Mouse (Mus musculus) cerebellum, postnatal 4 days (tissue): Measurements from ENCODE around the gene Stox2.

ENCODE experiments used
- DNase-seq, 2 experiments: peaks; one replicate each; pipeline ENCODE4 v3.0.0; 2022; ENCODE audit warnings: low spot score in 2 of 2, mixed read lengths in 1 of 2

Gene Stox2

DNA sequence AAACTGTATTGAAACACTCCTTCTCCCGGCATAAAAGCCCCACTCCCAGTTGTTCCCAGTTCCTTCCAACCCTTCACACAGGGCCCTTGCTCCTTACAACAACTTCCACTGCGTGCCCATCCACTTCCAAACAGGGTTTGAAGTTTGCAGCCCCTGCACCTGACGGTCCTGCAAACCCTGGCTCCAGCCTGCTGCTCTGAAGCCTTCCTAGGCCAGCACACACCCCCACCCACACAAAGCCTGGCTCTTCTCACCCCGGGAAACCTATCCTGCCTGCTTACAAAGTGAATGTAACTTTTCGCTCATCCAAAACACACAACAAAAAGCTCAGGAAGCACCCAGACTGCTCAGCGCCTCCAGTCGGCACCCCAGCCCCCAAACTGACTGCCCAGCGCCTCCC is 37.1 kb downstream of the Stox2 start:
- DNase-seq = no peak

DNA sequence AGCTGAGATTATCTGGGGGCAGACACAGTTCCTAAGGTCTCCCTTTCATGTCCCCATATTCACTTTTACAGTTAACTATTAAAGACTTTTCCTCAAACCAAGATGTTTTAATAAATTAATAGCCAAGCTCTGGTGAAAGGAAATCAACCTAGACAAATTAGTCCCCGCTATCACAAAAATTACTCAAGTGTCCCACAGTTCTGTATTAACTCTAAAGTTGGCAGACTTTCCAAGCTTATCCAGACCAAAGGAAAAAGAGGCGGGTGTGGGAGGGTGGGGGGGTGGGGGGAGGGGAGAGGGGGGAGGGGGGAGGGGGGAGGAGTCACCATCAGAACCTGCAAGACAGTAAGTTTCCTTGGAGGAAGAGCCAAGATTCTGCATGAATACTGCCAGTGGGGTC is 41.3 kb downstream of the Stox2 start:
- DNase-seq = no peak

DNA sequence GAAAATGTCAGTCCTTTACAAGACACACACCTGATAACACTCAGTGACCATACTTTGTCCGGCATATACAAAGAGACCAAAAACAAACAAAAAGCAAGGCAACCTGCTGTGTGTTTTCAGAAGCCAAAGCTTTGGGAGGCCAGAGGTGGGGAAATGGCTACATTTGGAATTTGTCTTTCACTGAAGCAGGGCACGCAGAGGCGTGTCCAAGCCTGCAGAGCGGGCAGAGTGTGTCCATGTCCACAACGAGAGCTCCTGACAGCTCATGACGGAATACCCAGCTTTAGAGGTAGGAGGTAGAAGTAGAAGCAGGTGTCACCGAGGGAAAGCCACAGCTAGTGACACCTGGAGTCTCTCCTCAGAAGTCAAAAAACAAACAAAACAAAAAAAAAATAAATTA is 53.2 kb downstream of the Stox2 start:
- DNase-seq = no peak

DNA sequence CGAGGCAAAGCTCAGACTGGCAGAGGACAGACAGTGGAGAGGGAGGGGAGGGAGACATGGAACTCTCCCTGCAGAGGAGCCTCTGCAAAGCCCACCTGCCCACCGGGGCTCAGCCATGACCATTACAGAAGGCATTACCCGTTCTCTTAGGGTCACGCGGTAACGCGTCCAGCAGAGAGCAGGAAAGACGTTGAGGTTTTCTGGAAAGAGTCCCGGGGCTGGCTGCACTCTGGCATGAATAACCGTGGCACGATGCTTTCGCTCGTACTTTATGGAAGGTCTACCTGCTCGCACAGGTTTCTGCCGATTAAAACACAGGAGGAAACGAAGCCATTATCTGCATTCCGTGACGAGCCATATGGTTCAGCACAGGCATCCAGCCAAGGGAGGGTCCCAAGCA is 53.9 kb downstream of the Stox2 start:
- no peak for DNase-seq

DNA sequence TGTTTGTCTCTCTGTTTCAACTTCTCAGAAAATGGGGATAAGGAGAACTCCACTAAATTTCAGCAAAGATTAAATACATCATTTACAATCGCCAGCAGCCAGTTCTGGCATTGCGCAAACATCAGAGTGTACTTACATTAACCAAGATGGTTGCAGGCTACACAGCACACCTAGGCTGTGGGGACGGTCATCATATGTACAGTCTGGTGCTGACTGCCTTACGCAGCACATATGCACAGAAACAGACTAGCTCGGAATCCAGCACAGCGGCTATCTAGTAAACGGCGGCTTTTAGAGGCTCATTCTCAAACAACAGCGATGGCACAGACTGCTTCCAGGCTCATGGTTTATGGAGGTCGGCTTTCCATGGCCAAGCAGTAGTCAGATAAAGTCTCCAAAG is 54.3 kb downstream of the Stox2 start:
- DNase-seq = no peak

DNA sequence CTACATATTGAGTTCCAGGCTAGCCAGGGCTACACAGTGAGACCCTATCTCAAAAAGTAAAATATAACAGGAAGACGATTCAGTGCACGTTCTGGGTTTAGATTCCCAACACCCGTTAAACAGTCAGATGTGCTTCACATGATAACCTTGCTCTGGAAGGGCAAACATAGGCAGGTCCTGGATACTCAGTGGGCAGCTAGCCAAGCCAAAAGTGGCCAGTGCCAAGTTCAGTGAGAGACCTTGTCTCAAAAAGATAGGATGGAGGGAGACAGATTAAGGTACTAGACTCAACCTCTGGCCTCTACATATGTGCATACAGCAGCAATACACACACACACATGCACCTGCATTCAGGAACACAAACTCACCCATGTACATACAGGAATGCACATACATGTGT is 56.7 kb downstream of the Stox2 start:
- no peak for DNase-seq

DNA sequence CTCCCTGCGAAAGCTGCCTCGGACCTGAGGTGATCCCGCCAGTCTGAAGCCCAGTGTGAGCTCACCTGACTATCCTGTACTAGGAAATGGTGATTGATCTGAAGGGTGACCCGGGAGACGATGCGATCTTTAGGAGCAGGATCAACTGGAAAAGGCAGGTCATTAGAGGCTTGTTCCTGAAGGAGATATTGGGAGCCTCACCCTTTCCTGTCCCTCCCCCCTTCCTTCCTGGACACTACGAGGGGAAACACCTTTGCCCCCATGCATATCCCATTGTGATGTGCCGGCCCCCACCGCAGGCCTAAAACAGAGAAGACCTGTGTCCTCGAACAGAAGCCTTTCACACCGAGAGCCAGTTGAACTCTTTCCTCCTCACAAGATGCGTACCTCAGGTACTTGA is 58.0 kb downstream of the Stox2 start:
- DNase-seq = no peak

DNA sequence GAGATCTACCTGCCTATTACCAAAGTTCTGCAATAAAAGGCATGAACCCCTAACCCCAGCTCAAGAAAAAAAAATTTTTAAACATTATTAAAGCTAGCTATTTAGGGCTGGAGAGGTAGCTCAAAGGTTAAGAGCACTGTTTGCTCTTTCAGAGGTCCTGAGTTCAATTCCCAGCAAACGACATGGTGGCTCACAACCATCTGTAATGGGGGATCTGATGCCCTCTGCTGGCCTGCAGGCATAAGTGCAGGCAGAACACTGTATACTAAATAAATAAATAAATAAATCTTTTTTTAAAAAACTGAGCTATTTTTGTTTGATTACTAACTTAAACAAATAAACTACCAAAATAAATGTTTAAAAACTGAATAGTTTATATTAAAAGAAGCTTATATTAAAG is 60.4 kb downstream of the Stox2 start:
- DNase-seq = no peak

DNA sequence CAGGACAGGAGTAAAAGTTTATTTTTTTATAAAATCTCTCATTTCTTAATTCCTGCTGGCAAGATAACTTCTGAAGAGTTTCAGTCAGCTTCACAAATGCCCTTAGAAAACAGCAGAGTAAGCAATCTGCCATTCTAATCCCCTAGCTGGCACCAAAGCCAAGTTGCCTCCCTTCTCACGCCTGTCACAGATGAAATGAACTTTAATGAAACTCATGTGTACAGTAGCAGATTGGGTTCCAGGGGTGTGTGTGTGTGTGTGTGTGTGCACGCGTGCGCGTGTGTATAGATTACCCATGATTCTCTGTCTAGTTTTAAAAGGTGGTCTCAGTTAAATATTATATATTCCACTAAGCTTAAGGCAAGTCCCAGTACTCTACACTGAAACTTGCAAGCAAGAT is 62.0 kb downstream of the Stox2 start:
- DNase-seq = no peak

DNA sequence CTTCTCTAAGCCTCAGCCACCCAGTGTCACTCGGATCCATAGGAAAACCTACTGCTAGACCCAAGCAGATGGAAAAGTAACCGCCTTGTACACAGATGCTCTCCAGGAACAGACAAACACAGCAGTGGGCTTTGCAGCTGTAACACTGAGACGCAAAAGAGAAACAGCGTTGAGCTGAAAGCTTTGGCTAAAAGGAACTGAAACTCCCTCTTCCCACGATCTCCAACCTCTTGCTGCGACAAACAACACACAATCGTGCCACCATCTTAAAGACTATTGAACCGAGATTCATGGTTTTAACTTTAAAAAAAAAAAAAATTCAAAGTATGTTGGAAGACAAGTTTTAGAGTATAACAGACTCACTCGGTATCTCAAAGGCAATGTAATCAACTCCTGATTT is 62.5 kb downstream of the Stox2 start:
- DNase-seq = no peak

DNA sequence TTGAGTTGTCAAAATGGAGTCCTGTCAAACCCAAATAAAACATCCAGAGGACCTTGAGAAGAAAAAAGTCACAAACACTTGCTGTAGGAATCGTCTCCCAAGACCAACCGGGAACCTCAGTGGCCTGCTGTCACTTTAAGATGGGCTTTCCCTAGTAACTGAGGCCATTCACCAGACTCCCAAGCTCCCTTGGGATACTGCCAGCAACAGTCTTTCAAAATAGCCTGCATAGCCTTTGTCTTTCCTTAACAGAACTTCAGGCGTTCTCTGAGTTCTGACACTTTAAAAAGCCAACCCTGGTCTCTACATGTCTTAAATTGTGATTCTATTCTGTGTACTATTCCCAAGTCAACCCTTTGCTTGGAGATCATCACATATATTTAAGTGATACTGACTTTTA is 64.9 kb downstream of the Stox2 start:
- no peak for DNase-seq

DNA sequence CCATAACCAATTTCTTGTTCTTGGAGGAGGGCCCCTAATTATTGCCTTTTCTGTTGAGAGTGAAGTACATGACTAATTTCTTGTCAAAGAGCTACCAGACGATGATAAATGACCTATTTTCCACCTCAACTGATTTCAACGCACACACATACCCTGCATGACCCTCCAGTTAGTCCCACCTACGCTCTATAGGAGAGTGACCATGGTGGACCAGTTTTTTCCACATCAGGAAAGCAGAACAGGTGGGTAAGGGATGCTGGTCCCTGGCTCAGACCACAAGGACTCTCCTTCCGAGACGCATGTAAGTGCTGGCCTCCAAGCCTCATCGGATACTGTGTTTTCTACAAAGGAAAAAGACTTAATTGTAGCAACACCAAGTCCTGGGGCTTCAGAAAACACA is 65.4 kb downstream of the Stox2 start:
- DNase-seq = no peak

DNA sequence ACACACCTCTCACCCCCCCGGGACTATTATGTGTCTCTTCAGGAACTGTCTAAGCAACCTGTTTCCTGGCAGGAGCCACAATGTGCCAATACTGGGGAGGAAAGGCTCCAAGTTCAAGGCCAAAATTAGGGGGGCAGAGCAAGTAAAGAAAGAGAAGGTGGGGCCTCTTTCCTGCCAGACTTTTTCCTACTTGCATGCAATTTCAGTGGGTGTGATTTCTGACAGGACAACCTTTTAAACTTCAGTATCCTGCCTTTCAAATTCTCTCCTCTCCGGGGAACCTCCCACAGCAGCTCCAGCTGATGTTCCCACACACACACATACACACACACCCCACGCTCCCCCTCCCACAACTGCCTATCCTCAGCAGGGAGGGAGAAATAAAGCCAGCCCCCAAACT is 66.1 kb downstream of the Stox2 start:
- DNase-seq = no peak

DNA sequence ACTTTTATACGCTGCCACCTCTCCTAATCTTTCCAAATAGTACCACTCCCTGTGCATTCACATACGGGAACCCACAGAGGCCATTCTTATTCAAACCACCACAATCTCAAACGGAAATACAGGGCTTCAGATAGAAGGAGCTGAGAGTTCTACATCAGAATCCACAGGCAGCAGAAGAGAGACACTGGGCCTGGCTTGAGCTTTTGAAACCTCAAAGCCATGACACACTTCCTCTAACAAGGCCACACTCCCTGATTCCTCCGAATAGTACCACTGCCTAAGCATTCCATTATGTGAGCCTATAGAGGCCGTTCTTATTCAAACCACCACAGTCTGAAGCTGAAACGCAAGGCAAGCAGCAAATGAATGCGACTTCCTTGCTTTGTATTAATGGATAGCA is 69.5 kb downstream of the Stox2 start:
- no peak for DNase-seq

DNA sequence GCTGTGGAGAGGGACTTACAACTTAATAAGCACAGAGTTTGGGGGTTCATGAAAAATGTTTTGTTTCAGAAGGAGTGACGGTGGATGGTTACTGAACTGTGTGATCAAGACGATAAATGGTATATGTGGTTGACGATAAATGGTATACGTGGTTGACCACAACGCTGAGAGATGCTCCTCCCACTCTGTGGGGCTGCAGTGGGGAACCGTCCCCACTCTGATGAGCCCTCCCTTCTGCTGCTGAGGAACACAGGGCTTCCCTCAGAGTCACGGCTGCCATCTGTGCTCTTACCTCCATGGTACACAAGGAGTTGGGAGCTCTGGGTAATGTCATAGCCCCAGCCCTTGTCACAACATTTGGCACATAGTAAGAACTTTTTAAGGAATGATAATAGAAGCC is 72.4 kb downstream of the Stox2 start:
- DNase-seq = no peak

DNA sequence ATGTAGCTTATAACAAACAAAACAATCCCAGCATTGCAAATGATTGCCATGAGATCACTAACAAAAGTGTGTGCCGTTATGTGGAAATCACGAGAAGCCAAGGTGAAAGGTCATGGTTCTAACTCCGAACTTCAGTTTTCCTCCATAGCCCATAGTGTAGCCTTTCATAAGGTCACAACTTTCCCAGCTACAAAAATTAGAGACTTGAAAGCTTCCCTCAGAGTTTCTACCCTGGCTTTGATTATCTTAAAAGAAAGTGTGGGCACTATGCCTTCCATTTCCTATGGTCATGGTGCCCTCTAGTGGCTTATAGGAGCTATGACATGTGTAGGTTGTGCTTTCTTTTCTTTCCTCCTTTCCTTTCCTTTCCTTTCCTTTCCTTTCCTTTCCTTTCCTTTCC is 74.6 kb downstream of the Stox2 start:
- no peak for DNase-seq

DNA sequence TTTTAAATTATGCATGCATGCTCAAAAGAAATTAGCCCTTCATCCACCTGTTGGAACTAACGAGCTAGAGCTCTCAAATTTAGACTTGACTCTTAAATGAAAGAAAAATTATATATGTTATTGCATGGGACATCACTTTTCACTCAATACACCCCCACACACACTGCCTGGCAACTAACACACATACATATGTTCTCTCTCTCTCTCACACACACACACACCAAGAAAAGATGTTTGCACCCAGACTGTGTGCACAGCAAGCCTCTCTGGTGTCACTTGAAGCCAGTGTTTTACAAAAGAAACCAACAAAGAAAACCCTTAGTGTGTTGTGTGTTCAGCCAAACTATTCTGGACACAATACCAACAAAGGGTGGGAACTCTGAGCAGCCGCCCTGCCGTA is 75.1 kb downstream of the Stox2 start:
- DNase-seq = no peak

DNA sequence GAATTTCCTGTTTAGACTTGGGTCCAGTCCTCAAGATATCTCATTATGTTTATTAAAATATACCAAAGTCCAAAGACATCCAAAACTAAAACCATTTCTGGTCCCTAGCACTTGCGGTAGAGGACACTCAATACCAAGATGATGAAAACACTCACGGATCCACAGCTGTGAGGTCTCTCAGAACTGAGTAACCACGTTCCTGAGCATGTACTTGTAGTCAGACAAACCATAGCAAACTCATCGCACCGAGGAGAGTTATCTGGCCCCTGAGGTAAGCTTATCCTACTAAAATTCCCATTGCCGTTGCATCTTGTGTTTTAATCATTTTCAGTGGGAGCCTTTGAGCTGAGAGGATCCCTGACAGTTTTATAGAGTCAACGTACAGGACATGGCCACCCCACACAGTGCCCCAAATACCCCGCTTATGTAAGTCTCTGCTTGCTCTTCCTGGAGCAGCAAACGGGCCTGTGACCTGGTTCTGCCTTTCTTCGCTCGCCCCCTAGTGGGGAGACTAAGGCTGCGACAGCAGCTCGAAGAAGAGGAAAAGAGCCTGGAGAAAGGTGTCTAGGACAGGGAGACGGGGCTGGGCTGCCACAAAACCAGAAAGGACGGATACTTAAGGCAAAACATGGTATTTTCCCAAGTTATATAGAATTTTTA is 75.6 kb downstream of the Stox2 start:
- peak; percentile 76 to 84 for DNase-seq

DNA sequence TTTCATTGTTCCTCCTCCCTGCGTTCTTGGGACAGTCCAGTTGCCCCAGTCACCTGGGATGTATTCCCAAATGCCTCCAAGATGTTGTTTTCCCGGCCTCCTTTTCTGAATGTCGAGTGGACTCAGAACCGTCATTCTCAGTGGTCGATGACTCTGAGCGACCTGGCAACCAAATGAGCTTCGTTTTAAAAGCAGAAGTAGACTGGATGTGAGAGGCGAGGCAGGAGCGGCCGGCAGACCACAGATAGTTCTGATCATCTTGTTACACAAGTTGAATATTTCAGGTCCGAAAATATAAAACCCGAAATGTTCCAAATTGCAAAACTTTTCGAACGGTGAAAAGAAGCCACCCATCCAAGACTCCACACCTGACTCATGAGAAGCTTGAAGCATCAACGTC is 76.2 kb downstream of the Stox2 start:
- DNase-seq = peak in 1 of 2 experiments; percentile 15

DNA sequence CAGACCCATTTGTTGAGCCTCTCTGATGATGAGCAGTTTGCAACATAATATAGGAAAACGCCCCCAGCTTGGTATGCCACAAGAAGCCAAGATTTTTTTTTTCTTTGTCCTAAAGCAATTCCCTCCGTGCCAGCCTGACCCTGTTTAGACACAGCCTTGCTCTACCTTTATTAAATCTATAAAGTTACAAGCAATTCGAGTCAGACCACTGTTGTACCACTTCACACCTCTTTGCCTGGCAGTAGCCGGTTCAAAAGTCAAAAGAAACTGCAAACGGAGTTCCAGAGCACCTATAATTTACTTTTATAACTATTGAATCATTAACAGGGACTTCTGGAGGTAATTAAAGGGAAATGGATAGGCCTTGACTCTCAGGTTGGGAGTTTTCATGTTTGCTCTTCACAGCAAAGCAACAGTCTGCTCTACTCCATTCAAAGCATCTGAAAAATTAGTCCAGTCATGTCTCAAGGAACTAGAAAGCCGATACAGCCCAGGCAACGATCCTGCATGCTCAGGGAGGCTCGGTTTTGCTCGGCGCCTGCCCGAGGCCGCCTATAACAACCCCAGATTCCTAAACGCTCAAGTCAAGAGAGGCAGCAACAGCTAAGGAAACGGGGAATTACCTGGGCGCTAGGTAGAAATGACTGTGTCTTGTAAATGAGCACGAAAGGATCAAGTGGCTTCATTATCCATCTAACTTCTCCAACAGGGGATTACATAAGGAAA is 77.0 kb downstream of the Stox2 start:
- peak in 1 of 2 experiments; percentile 9 for DNase-seq

DNA sequence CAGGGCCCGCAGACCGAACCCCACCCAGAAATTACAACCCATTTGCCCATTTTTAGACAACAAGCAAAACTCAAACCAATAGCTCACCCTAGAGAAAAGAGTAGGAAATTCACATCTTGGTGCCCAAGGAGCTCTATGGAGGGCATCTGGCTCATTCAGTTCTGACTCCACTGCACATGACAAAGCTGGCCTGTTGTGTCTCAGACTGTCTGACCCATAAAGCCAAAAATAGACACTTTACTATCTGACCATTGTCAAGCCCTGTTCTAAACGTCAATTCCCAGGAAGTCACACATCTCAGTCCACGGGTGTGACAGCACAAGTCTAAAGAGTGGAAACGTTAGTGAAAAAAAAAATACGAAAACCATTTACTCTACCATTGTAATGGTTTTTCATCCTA is 79.1 kb downstream of the Stox2 start:
- DNase-seq = no peak

DNA sequence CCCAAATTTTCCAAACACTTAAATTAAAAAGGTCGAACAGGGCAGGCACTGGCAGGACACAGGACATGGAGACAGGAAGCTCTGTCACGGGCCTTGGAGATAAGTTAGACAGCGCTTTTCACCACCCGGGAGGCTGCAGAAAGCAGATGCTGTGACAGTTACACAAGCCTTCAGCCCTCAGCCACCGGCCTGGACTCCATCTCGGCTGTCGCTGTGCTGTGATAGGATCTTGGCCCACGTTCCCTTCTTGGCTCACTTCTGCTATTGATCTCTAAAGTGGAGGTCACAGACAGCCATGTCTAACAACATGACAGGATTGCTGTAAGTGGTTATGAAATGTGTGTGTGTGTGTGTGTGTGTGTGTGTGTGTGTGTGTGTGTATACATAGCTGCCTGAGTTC is 82.9 kb downstream of the Stox2 start:
- no peak for DNase-seq

DNA sequence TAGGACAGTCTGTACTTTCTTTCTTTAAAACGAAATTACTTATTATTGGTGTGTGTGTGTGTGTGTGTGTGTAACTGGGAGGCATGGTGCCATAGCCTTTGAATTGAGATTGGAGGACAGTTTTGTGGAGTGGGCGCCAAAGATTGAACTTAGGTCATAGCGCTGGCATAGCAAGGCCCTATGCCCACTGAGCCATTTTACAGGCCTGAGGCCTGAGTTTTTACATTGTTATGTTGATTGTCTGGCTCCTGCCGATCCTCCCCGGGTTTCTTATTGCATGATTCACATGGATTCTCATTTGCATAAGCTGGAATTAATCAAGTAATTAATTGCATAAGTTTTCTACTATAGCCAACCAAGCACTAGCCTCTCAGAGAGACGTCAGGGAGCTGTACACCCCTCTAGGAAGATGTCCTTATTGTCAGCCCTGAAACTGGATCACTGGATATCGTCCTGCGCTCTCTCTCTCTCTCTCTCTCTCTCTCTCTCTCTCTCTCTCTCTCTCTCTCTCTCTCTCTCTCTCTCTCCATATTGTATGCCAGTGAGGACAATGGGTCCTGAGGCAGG is 90.7 kb downstream of the Stox2 start:
- no peak for DNase-seq
